Mouse (Mus musculus): ENCODE data around the gene Hoxc13. TPM values are rescaled to one million over a fixed set of nuclear protein-coding genes. Genes with fewer than 3 reads are reported as not detected.

The Hoxc13 gene
- total and polyA plus RNA-seq, 3 experiments: not detected

- H3K79me2 ChIP-seq (ENCODE audit: control insufficient read depth, insufficient read depth, low read length, poor library complexity): no peaks in the 10 kb centered on the region
- H3K4me3 ChIP-seq (ENCODE audit: control insufficient read depth in 1 of 2, insufficient read depth in 1 of 2, low read depth in 2 of 2, low read length in 2 of 2): no peak overlapping the region
- DNase-seq (ENCODE audit: low read depth, low spot score): no peak
- no peaks in the 10 kb centered on the region for H3K9me3 ChIP-seq (replicated peaks; ENCODE audit: insufficient read depth, low read length)
- no peak for TF ChIP-seq RCOR1 (IDR thresholded peaks at IDR 0.05; ENCODE audit: low read depth, low read length)
- no peak for TF ChIP-seq ELF1 (IDR thresholded peaks at IDR 0.05; ENCODE audit: low read depth, low read length)
- no peak for TF ChIP-seq ZMIZ1 (IDR thresholded peaks at IDR 0.05; ENCODE audit: low read depth, low read length)
- TF ChIP-seq USF2 (IDR thresholded peaks at IDR 0.05; ENCODE audit: borderline replicate concordance in 1 of 2, insufficient read depth in 1 of 2, low read depth in 1 of 2, low read length in 2 of 2): no peak
- no peak for TF ChIP-seq MYB (IDR thresholded peaks at IDR 0.05; ENCODE audit: low read depth, low read length)
- no peak for TF ChIP-seq TCF12 (IDR thresholded peaks at IDR 0.05; ENCODE audit: low read depth, low read length)
- TF ChIP-seq HCFC1 (IDR thresholded peaks at IDR 0.05; ENCODE audit: low read depth, low read length): no peak
- TF ChIP-seq CHD1 (IDR thresholded peaks at IDR 0.05; ENCODE audit: low read depth, low read length): no peak
- TF ChIP-seq MAX (IDR thresholded peaks at IDR 0.05; ENCODE audit: low read length): no peak
- no peak for TF ChIP-seq RAD21 (IDR thresholded peaks at IDR 0.05; ENCODE audit: low read depth, low read length)
- no peak for TF ChIP-seq E2F4 (IDR thresholded peaks at IDR 0.05; ENCODE audit: borderline replicate concordance, low read depth, low read length)
- no peak for TF ChIP-seq POLR2AphosphoS2 (IDR thresholded peaks at IDR 0.05; ENCODE audit: low read length)
- TF ChIP-seq ZC3H11A (IDR thresholded peaks at IDR 0.05; ENCODE audit: low read depth, low read length): no peak
- no peaks in the 10 kb centered on the region for H3K36me3 ChIP-seq (ENCODE audit: control insufficient read depth in 1 of 2, insufficient read depth in 2 of 2, low read length in 2 of 2)
- no peak overlapping the region for H3K27ac ChIP-seq (ENCODE audit: control insufficient read depth, low read depth, low read length)
- no peak overlapping the region for H3K9ac ChIP-seq (ENCODE audit: control insufficient read depth, low read depth, low read length, poor library complexity, severe bottlenecking)
- peaks cover 32 to 54% of the 10 kb centered on the region in 2 experiments for H3K27me3 ChIP-seq (ENCODE audit: control insufficient read depth in 1 of 2, insufficient read depth in 2 of 2, low read length in 2 of 2)
- H3K4me1 ChIP-seq (ENCODE audit: control insufficient read depth in 1 of 2, insufficient read depth in 2 of 2, low read length in 2 of 2): no peaks in the 10 kb centered on the region
These were observed 35.1 kb downstream of the Hoxc13 start for GRCm38 (mm10) chr15:102955833-102956640.

- Histone ChIP-seq H3K9me3 (replicated peaks; ENCODE audit: insufficient read depth, low read length) (no peaks in the 10 kb centered on the region), H3K36me3 (ENCODE audit: control insufficient read depth in 1 of 2, insufficient read depth in 2 of 2, low read length in 2 of 2) (no peaks in the 10 kb centered on the region), H3K79me2 (ENCODE audit: control insufficient read depth, insufficient read depth, low read length, poor library complexity) (no peaks in the 10 kb centered on the region), H3K4me3 (ENCODE audit: control insufficient read depth in 1 of 2, insufficient read depth in 1 of 2, low read depth in 2 of 2, low read length in 2 of 2) (no peak overlapping the region), H3K27me3 (ENCODE audit: control insufficient read depth in 1 of 2, insufficient read depth in 2 of 2, low read length in 2 of 2) (peaks cover 31 to 55% of the 10 kb centered on the region in 2 experiments), H3K9ac (ENCODE audit: control insufficient read depth, low read depth, low read length, poor library complexity, severe bottlenecking) (no peak overlapping the region), H3K4me1 (ENCODE audit: control insufficient read depth in 1 of 2, insufficient read depth in 2 of 2, low read length in 2 of 2) (no peaks in the 10 kb centered on the region), H3K27ac (ENCODE audit: control insufficient read depth, low read depth, low read length) (no peak overlapping the region)
- TF ChIP-seq ETS1 (IDR thresholded peaks at IDR 0.05; ENCODE audit: low read depth, low read length): no peak
- TF ChIP-seq ZKSCAN1 (IDR thresholded peaks at IDR 0.05; ENCODE audit: low read depth, low read length): no peak
- no peak for TF ChIP-seq ZC3H11A (IDR thresholded peaks at IDR 0.05; ENCODE audit: low read depth, low read length)
- TF ChIP-seq HCFC1 (IDR thresholded peaks at IDR 0.05; ENCODE audit: low read depth, low read length): no peak
- TF ChIP-seq MEF2A (IDR thresholded peaks at IDR 0.05; ENCODE audit: extremely low read depth, insufficient replicate concordance, low read depth, low read length, poor library complexity, severe bottlenecking): no peak
- no peak for TF ChIP-seq CHD2 (IDR thresholded peaks at IDR 0.05; ENCODE audit: low read length)
- TF ChIP-seq POLR2AphosphoS5 (IDR thresholded peaks at IDR 0.05; ENCODE audit: borderline replicate concordance, low read depth, low read length): no peak
- TF ChIP-seq JUND (IDR thresholded peaks at IDR 0.05; ENCODE audit: low read depth, low read length): no peak
- no peak for TF ChIP-seq NRF1 (IDR thresholded peaks at IDR 0.05; ENCODE audit: insufficient read depth, low read depth, low read length, poor library complexity, severe bottlenecking)
- no peak for TF ChIP-seq RCOR1 (IDR thresholded peaks at IDR 0.05; ENCODE audit: low read depth, low read length)
- no peak for TF ChIP-seq ZMIZ1 (IDR thresholded peaks at IDR 0.05; ENCODE audit: low read depth, low read length)
- no peak for TF ChIP-seq CTCF (IDR thresholded peaks at IDR 0.05 in 2 of 3, conservative IDR thresholded peaks at IDR 0.05 in 1 of 3; ENCODE audit: control insufficient read depth in 1 of 3, insufficient read depth in 1 of 3, low read depth in 2 of 3, low read length in 3 of 3, poor library complexity in 1 of 3, severe bottlenecking in 1 of 3)
- no peak for TF ChIP-seq POLR2A (IDR thresholded peaks at IDR 0.05; ENCODE audit: control insufficient read depth in 1 of 2, insufficient read depth in 1 of 2, low read depth in 1 of 2, low read length in 2 of 2, poor library complexity in 1 of 2)
- TF ChIP-seq SMC3 (IDR thresholded peaks at IDR 0.05; ENCODE audit: low read depth, low read length): no peak
- no peak for TF ChIP-seq MAZ (IDR thresholded peaks at IDR 0.05; ENCODE audit: low read depth, low read length)
- TF ChIP-seq RAD21 (IDR thresholded peaks at IDR 0.05; ENCODE audit: low read depth, low read length): no peak
- DNase-seq (ENCODE audit: low read depth, low spot score): no peak
These were observed 36.0 kb downstream of the Hoxc13 start for GRCm38 (mm10) chr15:102956906-102957305.

Data from MEL (cell line).